Comparison of ENCODE assay signal across 25 mouse cellular contexts in the genomic region with DNA sequence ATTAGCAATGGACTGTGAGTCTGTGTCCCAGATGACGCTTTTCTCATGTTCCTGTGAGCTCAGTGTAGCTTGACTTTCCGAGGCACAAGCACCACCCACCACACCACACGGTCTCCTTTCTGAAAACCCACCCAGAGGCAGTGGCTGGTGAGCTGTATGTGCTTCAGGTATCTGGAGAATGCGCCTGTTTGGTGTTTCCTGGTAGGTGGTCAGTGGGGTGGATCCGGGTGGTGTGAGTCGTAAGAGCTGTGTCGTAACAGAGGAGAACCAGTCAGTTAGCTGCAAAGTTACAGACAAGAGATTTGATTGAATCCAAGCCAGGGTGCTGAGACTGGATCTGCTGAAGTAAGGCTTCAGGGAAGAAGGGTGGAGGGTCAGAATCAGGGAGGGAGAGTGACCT.
A peak's percentile ranks its signal among the peaks of the same experiment; 100 is the strongest.
DNase-seq lines count a peak whose midpoint lies in the region; ATAC-seq and TF ChIP-seq lines count a peak whose summit lies in the region.
"Had no signal": no experiment of that assay in that cellular context is flagged by ENCODE, and none has a peak within 500 bp of the region (broad histone marks: within the 10 kb centered on the region; RNA-seq: fewer than 3 reads in every experiment).

No protein-coding gene starts in this region.

- H3K9ac ChIP-seq in lung, postnatal 0 days (replicated peaks; ENCODE audit: low read depth) = no peak overlapping the region
- no peak overlapping the region for H3K9ac ChIP-seq in intestine, embryonic 14.5 days (ENCODE audit: low read length)
- no peak overlapping the region for H3K9ac ChIP-seq in stomach, postnatal 0 days (ENCODE audit: low read length)
- no peak overlapping the region for H3K9ac ChIP-seq in liver, embryonic 11.5 days (ENCODE audit: low read depth, low read length)
- H3K9ac ChIP-seq: forebrain, embryonic 15.5 days; heart, embryonic 13.5 days; hindbrain, embryonic 14.5 days; limb, embryonic 15.5 days; liver, postnatal 0 days; midbrain, embryonic 15.5 days; neural tube, embryonic 15.5 days had no signal

- H3K27ac ChIP-seq in kidney, adult 2 months (ENCODE audit: insufficient read depth, low read depth, low read length) = no peak overlapping the region
- H3K27ac ChIP-seq in lung, postnatal 0 days (ENCODE audit: low read length) = no peak overlapping the region
- H3K27ac ChIP-seq in intestine, embryonic 14.5 days (ENCODE audit: low read depth) = peak overlapping the region; percentile 47
- H3K27ac ChIP-seq in stomach, postnatal 0 days (replicated peaks) = 0 out of 2 replicates have a peak overlapping the region, but pooled peaks have one; percentile 2
- no peak overlapping the region for H3K27ac ChIP-seq in liver, embryonic 11.5 days (ENCODE audit: low read depth, low read length)
- H3K27ac ChIP-seq: forebrain, embryonic 15.5 days; heart, embryonic 13.5 days; hindbrain, embryonic 14.5 days; layer of hippocampus, adult 2 months; limb, embryonic 15.5 days; midbrain, embryonic 15.5 days; neural tube, embryonic 15.5 days had no signal

- H3K4me2 ChIP-seq in lung, postnatal 0 days (replicated peaks; ENCODE audit: low read depth, low read length) = peak overlapping the region; percentile 27; the same call in 1 of the 2 replicates
- H3K4me2 ChIP-seq in intestine, embryonic 14.5 days (ENCODE audit: low read length) = peak overlapping the region; percentile 22
- peak overlapping the region; percentile 29 for H3K4me2 ChIP-seq in stomach, postnatal 0 days (replicated peaks; ENCODE audit: low read depth)
- no peak overlapping the region for H3K4me2 ChIP-seq in liver, embryonic 11.5 days
- H3K4me2 ChIP-seq: forebrain, embryonic 15.5 days; heart, embryonic 13.5 days; hindbrain, embryonic 14.5 days; limb, embryonic 15.5 days; midbrain, embryonic 15.5 days; neural tube, embryonic 15.5 days had no signal

- peak; percentile 3 for DNase-seq in kidney, adult 2 months
- DNase-seq in kidney, postnatal 14 days = no peak
- DNase-seq in lung, postnatal 0 days (ENCODE audit: low spot score) = peak; percentile 10
- DNase-seq in lung, postnatal 10 days = no peak
- peak; percentile 56 for DNase-seq in intestine, embryonic 14.5 days (ENCODE audit: low spot score)
- no peak for DNase-seq in stomach, postnatal 0 days (ENCODE audit: low spot score)
- no peak for DNase-seq in heart, postnatal 14 days
- DNase-seq in liver, embryonic 11.5 days (ENCODE audit: low spot score) = no peak
- DNase-seq: adrenal gland, adult 8-10 months; cerebellum, adult 9-11 months; gastrocnemius, postnatal 14 days; heart, adult 18-20 months; heart, postnatal 36 days; kidney, adult 18-20 months; layer of hippocampus, postnatal 36 days; liver, postnatal 0 days; right cerebral cortex, postnatal 25 days; thymus, postnatal 25 days had no signal

- no peak overlapping the region for H3K4me3 ChIP-seq in kidney, adult 2 months (ENCODE audit: insufficient read depth, low read depth, low read length)
- H3K4me3 ChIP-seq in lung, postnatal 0 days (ENCODE audit: low read depth, low read length) = no peak overlapping the region
- H3K4me3 ChIP-seq in intestine, embryonic 14.5 days (ENCODE audit: low read depth, low read length) = no peak overlapping the region
- no peak overlapping the region for H3K4me3 ChIP-seq in stomach, postnatal 0 days (ENCODE audit: low read depth, low read length)
- no peak overlapping the region for H3K4me3 ChIP-seq in liver, embryonic 11.5 days (ENCODE audit: low read depth, low read length)
- H3K4me3 ChIP-seq: forebrain, embryonic 15.5 days; heart, embryonic 13.5 days; layer of hippocampus, adult 2 months; limb, embryonic 15.5 days; midbrain, embryonic 15.5 days; neural tube, embryonic 15.5 days had no signal

- no peaks in the 10 kb centered on the region for H3K36me3 ChIP-seq in kidney, adult 2 months (ENCODE audit: control insufficient read depth, insufficient read depth, low read length)
- H3K36me3 ChIP-seq in lung, postnatal 0 days (ENCODE audit: insufficient read depth, low read length) = no peaks in the 10 kb centered on the region
- H3K36me3 ChIP-seq in intestine, embryonic 14.5 days (ENCODE audit: control insufficient read depth, insufficient read depth, low read length) = no peaks in the 10 kb centered on the region
- H3K36me3 ChIP-seq in stomach, postnatal 0 days (ENCODE audit: control insufficient read depth, insufficient read depth, low read length) = no peaks in the 10 kb centered on the region
- no peaks in the 10 kb centered on the region for H3K36me3 ChIP-seq in liver, embryonic 11.5 days (ENCODE audit: control insufficient read depth, insufficient read depth, low read length)
- H3K36me3 ChIP-seq: forebrain, embryonic 15.5 days; heart, embryonic 13.5 days; limb, embryonic 15.5 days; midbrain, embryonic 15.5 days; neural tube, embryonic 15.5 days had no signal

- no peak for TF ChIP-seq CTCF in kidney, adult 2 months (conservative IDR thresholded peaks at IDR 0.05; ENCODE audit: insufficient read depth, insufficient read length, low read depth, low read length)
- TF ChIP-seq CTCF in lung, postnatal 0 days (IDR thresholded peaks at IDR 0.05) = no peak
- no peak for TF ChIP-seq CTCF in stomach, postnatal 0 days (IDR thresholded peaks at IDR 0.05; ENCODE audit: low read depth)

- no peaks in the 10 kb centered on the region for H3K4me1 ChIP-seq in kidney, adult 2 months (ENCODE audit: control insufficient read depth, insufficient read depth, low read length)
- peaks cover 8% of the 10 kb centered on the region; the same call in 1 of the 2 replicates for H3K4me1 ChIP-seq in lung, postnatal 0 days (ENCODE audit: insufficient read depth, low read depth, low read length)
- H3K4me1 ChIP-seq in intestine, embryonic 14.5 days (replicated peaks; ENCODE audit: control insufficient read depth, insufficient read depth, low read length) = peaks cover 10% of the 10 kb centered on the region; the same call in 1 of the 2 replicates
- H3K4me1 ChIP-seq in stomach, postnatal 0 days (replicated peaks; ENCODE audit: control insufficient read depth, insufficient read depth) = no peaks in the 10 kb centered on the region
- H3K4me1 ChIP-seq in liver, embryonic 11.5 days (replicated peaks; ENCODE audit: control insufficient read depth, insufficient read depth, low read length) = no peaks in the 10 kb centered on the region
- H3K4me1 ChIP-seq: heart, embryonic 13.5 days; midbrain, embryonic 15.5 days had no signal

- H3K9me3 ChIP-seq in lung, postnatal 0 days (ENCODE audit: low read length) = no peaks in the 10 kb centered on the region
- no peaks in the 10 kb centered on the region for H3K9me3 ChIP-seq in intestine, embryonic 14.5 days (ENCODE audit: control insufficient read depth, low read length)
- H3K9me3 ChIP-seq in stomach, postnatal 0 days (ENCODE audit: control insufficient read depth, low read length) = no peaks in the 10 kb centered on the region
- no peaks in the 10 kb centered on the region for H3K9me3 ChIP-seq in liver, embryonic 11.5 days (ENCODE audit: control insufficient read depth, low read length)
- H3K9me3 ChIP-seq: forebrain, embryonic 15.5 days; heart, embryonic 13.5 days; limb, embryonic 15.5 days; midbrain, embryonic 15.5 days; neural tube, embryonic 15.5 days had no signal

- WGBS in kidney, adult 2 months = 35% methylated on average over 7 of the region's 7 CpGs
- 33% methylated on average over 7 of the region's 7 CpGs for WGBS in lung, postnatal 0 days
- WGBS in intestine, embryonic 14.5 days = 33% methylated on average over 7 of the region's 7 CpGs
- WGBS in stomach, postnatal 0 days = 36% methylated on average over 7 of the region's 7 CpGs
- 66% methylated on average over 7 of the region's 7 CpGs for WGBS in liver, embryonic 11.5 days

- no peaks in the 10 kb centered on the region for H3K27me3 ChIP-seq in kidney, adult 2 months (replicated peaks; ENCODE audit: control insufficient read depth, insufficient read depth, low read length)
- no peaks in the 10 kb centered on the region for H3K27me3 ChIP-seq in lung, postnatal 0 days (replicated peaks; ENCODE audit: insufficient read depth, low read length)
- no peaks in the 10 kb centered on the region for H3K27me3 ChIP-seq in intestine, embryonic 14.5 days (replicated peaks; ENCODE audit: control insufficient read depth, insufficient read depth, low read length)
- H3K27me3 ChIP-seq in stomach, postnatal 0 days (ENCODE audit: control insufficient read depth, insufficient read depth, low read length) = no peaks in the 10 kb centered on the region
- no peaks in the 10 kb centered on the region for H3K27me3 ChIP-seq in liver, embryonic 11.5 days (replicated peaks; ENCODE audit: control insufficient read depth, insufficient read depth, low read length)
- H3K27me3 ChIP-seq: forebrain, embryonic 15.5 days; heart, embryonic 13.5 days; limb, embryonic 15.5 days; midbrain, embryonic 15.5 days; neural tube, embryonic 15.5 days had no signal

- ATAC-seq in lung, postnatal 0 days = no peak
- ATAC-seq in intestine, embryonic 14.5 days (replicated peaks; ENCODE audit: low FRiP score, low TSS enrichment, low read depth) = no peak
- ATAC-seq in stomach, postnatal 0 days (ENCODE audit: low FRiP score, low TSS enrichment) = no peak
- ATAC-seq in liver, embryonic 11.5 days (replicated peaks; ENCODE audit: low FRiP score) = no peak
- ATAC-seq: forebrain, embryonic 15.5 days; liver, postnatal 0 days; midbrain, embryonic 15.5 days had no signal

- intact Hi-C loops in heart, postnatal 14 days (cut with DNase I) = no loop called here

- TF ChIP-seq EP300 in lung, postnatal 0 days (IDR thresholded peaks at IDR 0.05) = no peak
- no peak for TF ChIP-seq EP300 in stomach, postnatal 0 days (optimal IDR thresholded peaks at IDR 0.05)

- TF ChIP-seq POLR2A in kidney, adult 2 months (IDR thresholded peaks at IDR 0.05; ENCODE audit: low read depth, low read length) = no peak

Comparison
In these comparisons a context has a peak if more than half of its experiments do, and no peak if none do; other contexts are left out.
1. DNase-seq: peak in kidney, adult 2 months (single experiment), lung, postnatal 0 days (single experiment) and intestine, embryonic 14.5 days (single experiment); none in kidney, postnatal 14 days (single experiment), lung, postnatal 10 days (single experiment), stomach, postnatal 0 days (single experiment), heart, postnatal 14 days (0 of 2) and liver, embryonic 11.5 days (single experiment).
2. H3K27ac ChIP-seq: peak in intestine, embryonic 14.5 days (single experiment) and stomach, postnatal 0 days (single experiment); none in kidney, adult 2 months (single experiment), lung, postnatal 0 days (single experiment) and liver, embryonic 11.5 days (single experiment).